Mouse (Mus musculus): ENCODE data around the gene Catsper2.

Catsper2 gene

GRCm38 (mm10) chr2:121413387-121414042 is at the start of gene Catsper2, which contains the start of gene Pdia3:
TSS of gene Catsper2 (minus strand) at chr2:121413792.
TSS of gene Pdia3 (plus strand) at chr2:121413775.
- DNase-seq, result peak; percentile 97

GRCm38 (mm10) chr2:121460071-121460470 is 46.5 kb upstream of the Catsper2 start:
- DNase-seq, result no peak

GRCm38 (mm10) chr2:121456692-121457642 is 43.4 kb upstream of the Catsper2 start, which contains the start of gene Serinc4:
TSS of gene Serinc4 (minus strand) at chr2:121456781.
- peak; percentile 78 to 82 for DNase-seq

- DNase-seq, result no peak
Measured at GRCm38 (mm10) chr2:121455534-121455933, 41.9 kb upstream of the Catsper2 start.

GRCm38 (mm10) chr2:121453917-121454316 is 40.3 kb upstream of the Catsper2 start:
- DNase-seq, result no peak

GRCm38 (mm10) chr2:121452990-121453389 is 39.4 kb upstream of the Catsper2 start, which contains the start of gene Hypk:
TSS of gene Hypk (plus strand) at chr2:121453290.
- no peak for DNase-seq

- DNase-seq, result no peak
Measured at GRCm38 (mm10) chr2:121452361-121452760, 38.8 kb upstream of the Catsper2 start.

- no peak for DNase-seq
Measured at GRCm38 (mm10) chr2:121450093-121450492, 36.5 kb upstream of the Catsper2 start.

- no peak for DNase-seq
Measured at GRCm38 (mm10) chr2:121449545-121450011, 36.0 kb upstream of the Catsper2 start.

GRCm38 (mm10) chr2:121448739-121449535 is 35.3 kb upstream of the Catsper2 start, which contains the start of gene Serf2:
TSS of gene Serf2 (plus strand) at chr2:121449195.
- DNase-seq, result peak; percentile 98 to 99

GRCm38 (mm10) chr2:121448136-121448535 is 34.5 kb upstream of the Catsper2 start:
- peak; percentile 32 to 38 for DNase-seq

GRCm38 (mm10) chr2:121447006-121447405 is 33.4 kb upstream of the Catsper2 start:
- DNase-seq, result no peak

- no peak for DNase-seq
Measured at GRCm38 (mm10) chr2:121446506-121446905, 32.9 kb upstream of the Catsper2 start.

- DNase-seq, result no peak
Measured at GRCm38 (mm10) chr2:121445117-121445516, 31.5 kb upstream of the Catsper2 start.

GRCm38 (mm10) chr2:121444178-121444577 is 30.6 kb upstream of the Catsper2 start, which contains the start of gene Ell3:
TSS of gene Ell3 (minus strand) at chr2:121444278.
- DNase-seq, result no peak

- no peak for DNase-seq
Measured at GRCm38 (mm10) chr2:121443068-121443349, 29.4 kb upstream of the Catsper2 start.

GRCm38 (mm10) chr2:121442259-121443067 is 28.9 kb upstream of the Catsper2 start:
- peak; percentile 68 to 70 for DNase-seq

- DNase-seq, result no peak
Measured at GRCm38 (mm10) chr2:121441800-121442199, 28.2 kb upstream of the Catsper2 start.

GRCm38 (mm10) chr2:121440834-121441605 is 27.4 kb upstream of the Catsper2 start:
- no peak for DNase-seq

- DNase-seq, result no peak
Measured at GRCm38 (mm10) chr2:121439746-121440145, 26.2 kb upstream of the Catsper2 start.

GRCm38 (mm10) chr2:121434854-121435253 is 21.3 kb upstream of the Catsper2 start:
- DNase-seq, result no peak
